Mouse (Mus musculus) stomach, postnatal 0 days (tissue): ENCODE results near the gene Med19. TPM values are rescaled to one million over a fixed set of nuclear protein-coding genes. Genes with fewer than 3 reads are reported as not detected.

Experiments
- ATAC-seq: fragments of 200-750 bp; cut with Nextera tagmentation; 2 replicates; pipeline ENCODE4 v1.8.0; 2017; ENCODE audit not compliant: low FRiP score, low TSS enrichment
- DNase-seq: peaks from one replicate; pipeline ENCODE4 v3.0.0-alpha.2; 2016; ENCODE audit warnings: low spot score
- H3K27ac ChIP-seq: fragments of 300-500 bp; sonication (generic); replicated peaks from 2 replicates; pipeline ENCODE4 v1.5.1; 2014; ENCODE audit warnings: mild to moderate bottlenecking, control low read depth
- H3K27me3 ChIP-seq: fragments of 300-500 bp; sonication (generic); 2 replicates; pipeline ENCODE4 v1.6.1; 2014; ENCODE audit warnings: low read length; ENCODE audit not compliant: control insufficient read depth, insufficient read depth
- H3K36me3 ChIP-seq: fragments of 300-500 bp; sonication (generic); 2 replicates; pipeline ENCODE4 v1.6.1; 2014; ENCODE audit warnings: low read length, mixed read lengths; ENCODE audit not compliant: control insufficient read depth, insufficient read depth
- H3K4me1 ChIP-seq: fragments of 300-500 bp; sonication (generic); replicated peaks from 2 replicates; pipeline ENCODE4 v1.6.1; 2014; ENCODE audit warnings: antibody characterized with exemption; ENCODE audit not compliant: control insufficient read depth, insufficient read depth
- H3K4me2 ChIP-seq: fragments of 300-500 bp; sonication (generic); replicated peaks from 2 replicates; pipeline ENCODE4 v1.6.1; 2014; ENCODE audit warnings: low read depth, mild to moderate bottlenecking, control low read depth, moderate library complexity
- H3K4me3 ChIP-seq: fragments of 300-500 bp; sonication (generic); 2 replicates; pipeline ENCODE4 v1.5.1; 2014; ENCODE audit warnings: low read depth, low read length, control low read depth
- H3K9ac ChIP-seq: fragments of 300-500 bp; sonication (generic); 2 replicates; pipeline ENCODE4 v1.6.1; 2014; ENCODE audit warnings: mild to moderate bottlenecking, low read length, control low read depth, mixed read lengths
- H3K9me3 ChIP-seq: fragments of 300-500 bp; sonication (generic); 2 replicates; pipeline ENCODE4 v1.6.1; 2016; ENCODE audit warnings: low read length; ENCODE audit not compliant: control insufficient read depth
- CTCF ChIP-seq: IDR thresholded peaks from 2 replicates; pipeline ENCODE4 v1.5.1; 2016; ENCODE audit warnings: antibody characterized with exemption, low read depth, mild to moderate bottlenecking, moderate library complexity
- EP300 ChIP-seq: optimal IDR thresholded peaks from 2 replicates; pipeline ENCODE3; 2016; ENCODE audit warnings: antibody characterized with exemption
- WGBS: fragments of 180-500 bp; shearing (Covaris S2); extraction: QIAGEN DNeasy Blood & Tissue Kit; methylation state at CpG from one replicate; pipeline ENCODE4 v1.1.7; 2014; 5-methylcytosine and 5-hydroxymethylcytosine counted together
- polyA plus RNA-seq: library from polyadenylated mRNA; unstranded; fragments of >200 nt; fragmentation: Nextera tagmentation; extraction: Ambion mirVana; gene quantifications from 2 replicates; pipeline ENCODE4 v1.2.1, GENCODE M21; 2015

Gene Med19
- polyA plus RNA-seq, 1 experiment from 2014 or later = 18.2 TPM

DNA sequence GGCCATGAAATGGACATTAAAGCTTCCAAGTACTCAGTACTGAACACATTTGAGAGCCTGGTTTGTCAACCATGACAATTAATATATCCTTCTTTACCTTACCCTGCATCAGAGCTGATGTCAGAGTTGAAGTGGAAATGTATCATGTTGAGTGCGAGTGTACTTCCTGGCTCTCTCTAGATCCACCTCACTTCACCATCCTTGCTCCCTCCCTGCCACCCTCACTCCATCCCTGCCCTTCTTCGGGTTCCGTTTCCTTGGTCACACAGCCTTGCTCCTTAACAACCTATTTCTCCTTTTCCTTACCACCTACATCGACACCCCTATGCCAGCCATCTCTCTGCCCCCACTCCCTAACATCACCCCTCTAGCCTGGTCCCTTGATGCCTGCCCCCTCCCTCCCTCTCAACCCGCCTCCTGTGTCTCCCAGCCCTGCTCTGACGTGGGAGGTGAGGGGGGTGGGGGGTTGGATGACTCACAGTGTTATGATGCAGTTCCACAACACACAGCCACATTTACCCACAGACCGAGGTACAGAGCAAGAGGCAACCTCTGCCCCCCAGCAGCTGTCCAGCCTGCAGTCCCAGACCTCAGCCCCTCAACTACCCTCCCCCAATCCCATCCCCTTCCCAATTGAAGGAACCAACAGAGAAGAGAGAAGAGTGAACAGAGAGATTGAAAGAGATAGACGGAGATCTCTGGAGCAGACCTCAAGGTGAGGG, 55.5 kb downstream of the Med19 start, which contains the start of gene Ypel4:
Ypel4 (plus strand) TSS at position 480 of the 722 bp plus-strand sequence.
- no peaks in the 10 kb centered on the region for H3K36me3 ChIP-seq
- peak within 1 kb of the TSS; percentile 32 for H3K4me3 ChIP-seq
- no peaks in the 10 kb centered on the region for H3K9me3 ChIP-seq
- peak within 1 kb of the TSS; percentile 54 for H3K4me2 ChIP-seq
- peak within 1 kb of the TSS; percentile 32 for H3K9ac ChIP-seq
- H3K27ac ChIP-seq = 0 out of 2 replicates have a peak within 1 kb of the TSS, but pooled peaks have one; percentile 24
- under 1% methylated on average over 8 of the region's 8 CpGs for WGBS
- DNase-seq (peak; percentile 63), ATAC-seq (peak; percentile 67; the same call in 1 of the 2 replicates)
- H3K27me3 ChIP-seq = 0 out of 2 replicates have a peak, but pooled peaks cover 2% of the 10 kb centered on the region
- H3K4me1 ChIP-seq = peaks cover 5% of the 10 kb centered on the region
- TF ChIP-seq EP300 = no peak
- no peak for TF ChIP-seq CTCF

DNA sequence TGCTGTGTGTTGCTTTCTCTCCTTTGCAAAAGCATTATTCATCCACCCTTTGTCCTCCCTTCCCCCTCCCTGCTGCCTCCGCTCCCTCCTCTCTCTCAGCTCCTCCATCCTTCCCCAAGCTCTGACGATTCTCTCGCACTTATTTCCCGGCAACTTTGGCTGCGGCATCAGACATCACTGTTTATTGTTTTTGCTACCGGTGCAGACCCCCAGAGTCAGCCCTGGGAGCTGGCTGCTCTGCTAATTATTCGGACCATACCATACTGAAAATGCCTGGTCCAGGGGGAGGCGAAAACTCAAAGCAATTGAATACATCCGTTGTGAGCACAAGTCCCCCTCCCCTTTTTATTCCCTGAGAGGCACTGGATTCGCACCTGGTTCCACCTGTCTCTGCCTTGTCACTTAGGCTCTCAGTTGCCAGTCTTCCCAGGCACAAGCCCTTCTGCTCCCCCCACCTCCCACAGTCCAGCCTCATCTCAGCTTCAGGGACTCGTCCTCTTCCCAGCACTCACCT, 56.2 kb downstream of the Med19 start:
- H3K4me1 ChIP-seq = peaks cover 5% of the 10 kb centered on the region
- H3K9ac ChIP-seq = peak overlapping the region; percentile 32
- under 1% methylated on average over 11 of the region's 11 CpGs for WGBS
- no peak; the same call in 1 of the 2 replicates for ATAC-seq
- TF ChIP-seq CTCF = no peak
- no peak for TF ChIP-seq EP300
- H3K4me3 ChIP-seq = peak overlapping the region; percentile 32
- 0 out of 2 replicates have a peak overlapping the region, but pooled peaks have one; percentile 24 for H3K27ac ChIP-seq
- DNase-seq = no peak
- H3K4me2 ChIP-seq = peak overlapping the region; percentile 54
- 0 out of 2 replicates have a peak, but pooled peaks cover 2% of the 10 kb centered on the region for H3K27me3 ChIP-seq
- no peaks in the 10 kb centered on the region for H3K36me3 ChIP-seq
- no peaks in the 10 kb centered on the region for H3K9me3 ChIP-seq

DNA sequence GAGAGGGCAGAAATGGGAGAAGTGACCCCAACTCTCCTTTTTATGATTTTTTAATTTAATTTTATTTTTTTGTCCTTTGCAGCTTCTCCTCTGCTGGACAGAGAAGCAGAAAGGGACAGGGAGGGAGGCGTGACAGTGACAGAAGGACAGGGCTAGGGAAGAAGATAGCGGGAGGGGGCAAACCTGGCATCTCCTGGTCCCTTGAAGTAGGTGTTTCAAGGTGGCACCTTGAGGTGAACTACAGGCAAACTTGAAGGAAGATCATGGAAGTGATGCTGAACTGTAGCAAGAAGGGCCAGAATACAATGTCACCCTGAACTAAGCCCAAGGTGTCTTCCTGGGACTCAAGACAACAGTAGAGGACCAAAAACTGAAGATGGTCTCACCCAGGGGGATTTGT, 56.7 kb downstream of the Med19 start:
- WGBS = 0% methylated on average over 2 of the region's 2 CpGs
- Histone ChIP-seq H3K27me3 (0 out of 2 replicates have a peak, but pooled peaks cover 2% of the 10 kb centered on the region), H3K4me2 (peak overlapping the region; percentile 54), H3K9me3 (no peaks in the 10 kb centered on the region), H3K4me3 (peak overlapping the region; percentile 32), H3K9ac (peak overlapping the region; percentile 32), H3K36me3 (no peaks in the 10 kb centered on the region), H3K4me1 (peaks cover 5% of the 10 kb centered on the region), H3K27ac (no peak overlapping the region)
- ATAC-seq (no peak), DNase-seq (no peak)
- TF ChIP-seq EP300 (no peak), CTCF (no peak)

DNA sequence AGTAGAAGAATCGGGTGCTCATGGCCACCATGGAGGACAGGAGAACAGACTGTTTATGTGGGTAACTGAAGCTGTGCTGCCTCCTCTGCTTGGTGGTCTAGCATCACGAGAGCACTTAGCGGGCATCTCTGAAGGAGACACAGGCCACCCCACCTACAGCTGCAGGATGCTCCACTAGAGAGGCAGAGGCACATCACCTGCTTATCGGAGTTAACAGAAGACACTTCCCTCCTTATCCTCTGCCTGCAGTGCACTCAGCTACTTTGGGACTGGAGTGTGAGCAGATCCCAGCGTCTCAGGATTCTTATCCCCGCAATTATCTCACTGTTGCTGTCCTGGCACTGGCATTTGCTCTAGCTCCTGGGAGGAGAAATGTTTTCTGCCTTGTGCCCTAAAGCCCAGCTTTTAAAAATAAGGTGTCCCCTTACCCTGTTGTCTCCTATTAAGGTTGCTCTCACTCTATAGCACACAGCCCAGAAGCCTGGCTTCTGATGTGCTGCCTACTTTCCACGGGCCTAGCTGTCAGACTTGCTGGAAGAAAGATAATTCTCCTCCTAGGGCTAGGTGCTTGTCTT, 57.2 kb downstream of the Med19 start:
- H3K36me3 ChIP-seq = no peaks in the 10 kb centered on the region
- no peak overlapping the region for H3K4me3 ChIP-seq
- TF ChIP-seq CTCF = no peak
- no peak for TF ChIP-seq EP300
- ATAC-seq (no peak), DNase-seq (no peak)
- H3K9me3 ChIP-seq = no peaks in the 10 kb centered on the region
- WGBS = 19% methylated on average over 7 of the region's 7 CpGs
- no peak overlapping the region; the same call in 1 of the 2 replicates for H3K4me2 ChIP-seq
- H3K9ac ChIP-seq = no peak overlapping the region
- 0 out of 2 replicates have a peak, but pooled peaks cover 2% of the 10 kb centered on the region for H3K27me3 ChIP-seq
- H3K27ac ChIP-seq = no peak overlapping the region
- peaks cover 5% of the 10 kb centered on the region for H3K4me1 ChIP-seq

DNA sequence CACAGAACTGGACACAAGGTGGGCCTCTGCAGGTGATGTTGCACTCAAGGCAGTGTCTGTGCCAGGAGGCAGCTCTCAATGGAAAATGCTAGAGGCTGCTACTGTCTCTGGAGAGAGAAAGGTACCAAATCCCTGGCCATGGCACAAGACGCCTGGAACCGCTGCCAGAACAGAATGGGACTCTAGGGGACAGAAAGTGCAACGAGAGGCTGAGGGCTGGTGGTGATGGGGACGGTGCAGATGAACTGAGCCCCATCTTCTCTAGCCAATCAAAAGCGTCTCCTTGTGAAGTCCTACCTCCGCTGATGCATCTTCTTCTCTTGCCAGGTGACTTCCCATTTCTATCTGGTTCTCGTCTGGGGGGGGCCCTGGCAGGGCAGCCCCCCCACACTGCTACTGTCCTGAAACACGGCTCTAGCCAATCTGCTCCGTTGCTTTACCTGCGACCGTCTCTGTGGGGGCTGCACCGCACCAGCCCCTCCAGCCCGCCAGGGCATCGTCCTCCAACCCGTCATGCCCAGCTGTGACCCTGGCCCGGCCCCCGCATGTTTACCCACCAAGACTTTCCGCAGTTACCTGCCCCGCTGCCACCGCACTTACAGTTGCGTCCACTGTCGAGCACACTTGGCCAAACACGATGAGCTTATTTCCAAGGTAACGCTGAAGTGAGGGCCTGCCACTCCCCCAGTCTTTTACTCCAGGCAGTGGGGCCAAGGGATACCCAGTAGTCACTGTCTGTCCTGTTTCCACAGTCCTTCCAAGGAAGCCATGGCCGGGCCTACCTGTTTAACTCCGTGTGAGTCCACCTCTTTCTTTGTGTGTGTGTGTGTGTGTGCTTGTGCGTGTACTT, 58.3 kb downstream of the Med19 start:
- peaks cover 6% of the 10 kb centered on the region for H3K4me1 ChIP-seq
- 0 out of 2 replicates have a peak overlapping the region, but pooled peaks have one; percentile 4 for H3K4me3 ChIP-seq
- H3K36me3 ChIP-seq = no peaks in the 10 kb centered on the region
- H3K27ac ChIP-seq = no peak overlapping the region
- no peaks in the 10 kb centered on the region for H3K9me3 ChIP-seq
- TF ChIP-seq CTCF (no peak), EP300 (no peak)
- DNase-seq (no peak), ATAC-seq (no peak)
- 5% methylated on average over 27 of the region's 27 CpGs for WGBS
- 0 out of 2 replicates have a peak, but pooled peaks cover 2% of the 10 kb centered on the region for H3K27me3 ChIP-seq
- H3K4me2 ChIP-seq = peak overlapping the region; percentile 29; the same call in 1 of the 2 replicates
- no peak overlapping the region; the same call in 1 of the 2 replicates for H3K9ac ChIP-seq
